ENCODE assay signal across 23 mouse cellular contexts in the genomic region with DNA sequence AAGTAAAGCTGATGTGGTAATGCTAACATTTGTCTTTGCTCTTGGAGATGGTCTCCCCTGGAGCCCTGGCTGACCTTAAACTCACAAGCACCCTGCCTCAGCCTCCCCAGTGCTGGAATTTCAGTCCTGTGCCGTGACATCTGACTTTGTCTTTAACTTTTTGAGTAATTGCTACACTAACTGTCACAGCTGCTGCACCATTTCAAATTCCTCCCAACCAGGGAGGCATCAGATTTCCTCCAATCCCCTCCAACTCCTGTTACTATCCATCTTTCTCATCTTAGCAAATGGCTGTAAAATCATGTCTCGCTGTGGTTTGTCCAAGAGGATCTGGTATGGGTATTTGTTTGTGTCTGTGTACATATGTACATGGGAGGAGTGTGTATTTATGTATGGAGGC. TPM values are rescaled to one million over a fixed set of nuclear protein-coding genes. Genes with fewer than 3 reads are reported as not detected.
"Had no signal": no experiment of that assay in that cellular context is flagged by ENCODE, and none has a peak within 500 bp of the region (broad histone marks: within the 10 kb centered on the region; RNA-seq: fewer than 3 reads in every experiment).

No protein-coding gene starts in this region.

- H3K4me3 ChIP-seq: neural tube, embryonic 13.5 days; neural tube, embryonic 15.5 days; stomach, embryonic 15.5 days had no signal

- H3K27me3 ChIP-seq: neural tube, embryonic 13.5 days; neural tube, embryonic 15.5 days; stomach, embryonic 15.5 days had no signal

- H3K36me3 ChIP-seq: neural tube, embryonic 13.5 days; neural tube, embryonic 15.5 days; stomach, embryonic 15.5 days had no signal

- DNase-seq: retina, postnatal 1 day; right cerebral cortex, adult 18-20 months; right cerebral cortex, postnatal 14 days; right cerebral cortex, postnatal 25 days; right cerebral cortex, postnatal 4 days; spleen, adult 18-20 months; thymus, adult 18-20 months; thymus, adult 2 months; thymus, postnatal 14 days; thymus, postnatal 25 days; thymus, postnatal 36 days; thymus, postnatal 4 days had no signal

- H3K4me2 ChIP-seq: neural tube, embryonic 13.5 days; neural tube, embryonic 15.5 days; stomach, embryonic 15.5 days had no signal

RNA-seq across cellular contexts. Expression of gene 4933406M09Rik, which starts 11.6 kb away (rescaled TPM):
- polyA plus RNA-seq: neural tube, embryonic 13.5 days; neural tube, embryonic 14.5 days; neural tube, embryonic 15.5 days; small intestine, adult 2 months; spleen, adult 2 months; stomach, embryonic 14.5 days; stomach, embryonic 15.5 days; stomach, embryonic 16.5 days; stomach, postnatal 0 days; thymus, adult 2 months; thymus, postnatal 0 days; urinary bladder, adult 2 months had no signal
